Mouse (Mus musculus) layer of hippocampus, adult 18-20 months (tissue): ENCODE data around the gene Mid1. TPM values are rescaled to one million over a fixed set of nuclear protein-coding genes. Genes with fewer than 3 reads are reported as not detected.

Experiments
- DNase-seq, 2 experiments: peaks; one replicate each; pipeline ENCODE4 v3.0.0; 2022; ENCODE audit warnings: low spot score in 2 of 2
- total RNA-seq, 2 experiments: library from RNA; stranded (reverse); gene quantifications; 2 replicates each; pipeline ENCODE4 v1.2.3; 2021

The Mid1 gene
- total RNA-seq, 2 experiments from 2014 or later = 5.8 to 12.4 TPM

- no peak for DNase-seq
Observed at GRCm38 (mm10) chrX:169881253-169882219, 196.5 kb downstream of the Mid1 start.

- DNase-seq = no peak
Observed at GRCm38 (mm10) chrX:169882220-169882609, 197.2 kb downstream of the Mid1 start.

- no peak for DNase-seq
Observed at GRCm38 (mm10) chrX:169883536-169884272, 198.7 kb downstream of the Mid1 start.

GRCm38 (mm10) chrX:169890541-169890940 is 205.5 kb downstream of the Mid1 start:
- no peak for DNase-seq

- DNase-seq = no peak
Observed at GRCm38 (mm10) chrX:169892100-169892499, 207.1 kb downstream of the Mid1 start.

GRCm38 (mm10) chrX:169892631-169893030 is 207.6 kb downstream of the Mid1 start:
- DNase-seq = no peak

GRCm38 (mm10) chrX:169899227-169899950 is 214.4 kb downstream of the Mid1 start:
- no peak for DNase-seq

GRCm38 (mm10) chrX:169902860-169903259 is 217.9 kb downstream of the Mid1 start:
- no peak for DNase-seq

GRCm38 (mm10) chrX:169903656-169904055 is 218.7 kb downstream of the Mid1 start:
- no peak for DNase-seq

- no peak for DNase-seq
Observed at GRCm38 (mm10) chrX:169906054-169906508, 221.1 kb downstream of the Mid1 start.

- DNase-seq = no peak
Observed at GRCm38 (mm10) chrX:169909898-169910297, 224.9 kb downstream of the Mid1 start.

- DNase-seq = no peak
Observed at GRCm38 (mm10) chrX:169915738-169916137, 230.7 kb downstream of the Mid1 start.

- no peak for DNase-seq
Observed at GRCm38 (mm10) chrX:169922541-169922940, 237.5 kb downstream of the Mid1 start.

GRCm38 (mm10) chrX:169923417-169923816 is 238.4 kb downstream of the Mid1 start:
- DNase-seq = no peak

GRCm38 (mm10) chrX:169925600-169925999 is 240.6 kb downstream of the Mid1 start:
- no peak for DNase-seq

- no peak for DNase-seq
Observed at GRCm38 (mm10) chrX:169927110-169927817, 242.3 kb downstream of the Mid1 start.

- no peak for DNase-seq
Observed at GRCm38 (mm10) chrX:169930868-169931267, 245.9 kb downstream of the Mid1 start.

- no peak for DNase-seq
Observed at GRCm38 (mm10) chrX:169933228-169933627, 248.2 kb downstream of the Mid1 start.

- no peak for DNase-seq
Observed at GRCm38 (mm10) chrX:169937119-169937719, 252.2 kb downstream of the Mid1 start.

GRCm38 (mm10) chrX:169940531-169940930 is 255.5 kb downstream of the Mid1 start:
- no peak for DNase-seq
